Mouse (Mus musculus) adipocyte (in vitro differentiated cells): Measurements from ENCODE around the gene Serinc5.

Source experiments
- DNase-seq: peaks from one replicate; pipeline ENCODE4 v3.0.0-alpha.2; 2016; ENCODE audit warnings: low spot score

The Serinc5 gene

GRCm38 (mm10) chr13:92743337-92743736 is 132.4 kb downstream of the Serinc5 start:
- no peak for DNase-seq

- DNase-seq: peak; percentile 86
Observed at GRCm38 (mm10) chr13:92750976-92751518, 140.2 kb downstream of the Serinc5 start.

- peak; percentile 71 for DNase-seq
Observed at GRCm38 (mm10) chr13:92751726-92752565, 141.1 kb downstream of the Serinc5 start.

- no peak for DNase-seq
Observed at GRCm38 (mm10) chr13:92753676-92754075, 142.8 kb downstream of the Serinc5 start.

- DNase-seq: no peak
Observed at GRCm38 (mm10) chr13:92755036-92755435, 144.1 kb downstream of the Serinc5 start.

- DNase-seq: no peak
Observed at GRCm38 (mm10) chr13:92757972-92758585, 147.2 kb downstream of the Serinc5 start.

GRCm38 (mm10) chr13:92759096-92759495 is 148.2 kb downstream of the Serinc5 start:
- DNase-seq: no peak

- DNase-seq: no peak
Observed at GRCm38 (mm10) chr13:92760519-92760918, 149.6 kb downstream of the Serinc5 start.
